Mouse (Mus musculus) adipocyte (in vitro differentiated cells): ENCODE data around the gene Atp8b4.

ENCODE experiments used
- DNase-seq: peaks from one replicate; pipeline ENCODE4 v3.0.0-alpha.2; 2016; ENCODE audit warnings: low spot score

Atp8b4 gene

GRCm38 (mm10) chr2:126361131-126361810, 139.2 kb downstream of the Atp8b4 start:
- peak; percentile 33 for DNase-seq

GRCm38 (mm10) chr2:126360688-126361087, 139.8 kb downstream of the Atp8b4 start:
- peak; percentile 81 for DNase-seq

GRCm38 (mm10) chr2:126359965-126360364, 140.5 kb downstream of the Atp8b4 start:
- peak; percentile 47 for DNase-seq

- peak; percentile 24 for DNase-seq
These were observed 141.2 kb downstream of the Atp8b4 start for GRCm38 (mm10) chr2:126359278-126359677.

- DNase-seq = no peak
These were observed 141.7 kb downstream of the Atp8b4 start for GRCm38 (mm10) chr2:126358741-126359140.

- DNase-seq = peak; percentile 24
These were observed 145.2 kb downstream of the Atp8b4 start for GRCm38 (mm10) chr2:126355259-126355658.

GRCm38 (mm10) chr2:126351811-126352210, 148.7 kb downstream of the Atp8b4 start:
- no peak for DNase-seq

- no peak for DNase-seq
These were observed 157.4 kb downstream of the Atp8b4 start for GRCm38 (mm10) chr2:126343026-126343593.

- no peak for DNase-seq
These were observed 159.0 kb downstream of the Atp8b4 start for GRCm38 (mm10) chr2:126341521-126341920.

- no peak for DNase-seq
These were observed 160.3 kb downstream of the Atp8b4 start for GRCm38 (mm10) chr2:126340201-126340600.

GRCm38 (mm10) chr2:126339516-126339915, 161.0 kb downstream of the Atp8b4 start:
- no peak for DNase-seq

- no peak for DNase-seq
These were observed 163.3 kb downstream of the Atp8b4 start for GRCm38 (mm10) chr2:126337143-126337542.

- DNase-seq = no peak
These were observed 168.7 kb downstream of the Atp8b4 start for GRCm38 (mm10) chr2:126331794-126332193.

- DNase-seq = no peak
These were observed 177.3 kb downstream of the Atp8b4 start for GRCm38 (mm10) chr2:126323206-126323605.

- peak; percentile 81 for DNase-seq
These were observed 177.8 kb downstream of the Atp8b4 start for GRCm38 (mm10) chr2:126322631-126323031.

GRCm38 (mm10) chr2:126318071-126318470, 182.4 kb downstream of the Atp8b4 start:
- DNase-seq = peak; percentile 65

- peak; percentile 52 for DNase-seq
These were observed 183.5 kb downstream of the Atp8b4 start for GRCm38 (mm10) chr2:126316942-126317341.

- DNase-seq = no peak
These were observed 184.1 kb downstream of the Atp8b4 start for GRCm38 (mm10) chr2:126316346-126316745.

GRCm38 (mm10) chr2:126311056-126311455, 189.4 kb downstream of the Atp8b4 start:
- DNase-seq = no peak

- no peak for DNase-seq
These were observed 190.5 kb downstream of the Atp8b4 start for GRCm38 (mm10) chr2:126309994-126310393.

GRCm38 (mm10) chr2:126304621-126305020, 195.9 kb downstream of the Atp8b4 start:
- DNase-seq = no peak

- peak; percentile 47 for DNase-seq
These were observed 197.2 kb downstream of the Atp8b4 start for GRCm38 (mm10) chr2:126303226-126303625.

- DNase-seq = no peak
These were observed 198.1 kb downstream of the Atp8b4 start for GRCm38 (mm10) chr2:126302381-126302780.

GRCm38 (mm10) chr2:126290702-126291101, 209.8 kb downstream of the Atp8b4 start:
- no peak for DNase-seq
